Mouse (Mus musculus): Measurements from ENCODE around the gene Sulf2. TPM values are rescaled to one million over a fixed set of nuclear protein-coding genes. Genes with fewer than 3 reads are reported as not detected.

Sulf2 gene
- total RNA-seq, 2 experiments from 2014 or later = 104 to 114 TPM

DNA sequence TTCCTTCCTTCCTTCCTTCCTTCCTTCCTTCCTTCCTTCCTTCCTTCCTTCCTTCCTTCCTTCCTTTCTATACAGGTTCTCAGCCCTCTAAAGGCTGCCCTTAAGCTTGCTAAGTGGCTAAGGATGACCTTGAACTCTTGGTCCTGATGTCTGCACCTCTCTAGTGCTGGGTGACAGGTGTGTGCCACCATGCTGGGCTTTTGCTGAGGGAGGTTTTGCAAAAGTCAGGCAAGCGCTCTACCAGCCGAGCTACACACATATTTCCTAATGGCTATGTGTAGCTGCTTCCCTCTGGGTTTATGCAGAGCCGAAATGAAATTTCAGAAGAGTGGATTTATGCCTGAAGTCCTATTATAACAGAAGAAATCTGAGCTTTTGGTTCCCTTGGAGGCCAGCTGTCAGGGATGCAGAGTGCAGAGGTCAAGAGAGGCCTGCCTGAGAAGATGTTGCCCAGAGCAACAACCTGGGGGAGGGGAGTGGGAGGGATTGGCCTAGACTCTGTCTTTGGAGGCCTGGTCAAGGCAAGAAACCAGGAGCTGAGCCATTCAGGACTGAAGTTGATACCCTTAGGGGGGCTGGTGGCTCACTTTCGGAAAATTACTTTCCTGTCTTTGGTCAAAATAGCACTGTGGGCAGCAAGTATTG lies 24.1 kb upstream of the Sulf2 start:
- intact Hi-C loops (cut with DNase I) = no loop called here
- no peak for DNase-seq (ENCODE audit: low spot score in 2 of 2)

DNA sequence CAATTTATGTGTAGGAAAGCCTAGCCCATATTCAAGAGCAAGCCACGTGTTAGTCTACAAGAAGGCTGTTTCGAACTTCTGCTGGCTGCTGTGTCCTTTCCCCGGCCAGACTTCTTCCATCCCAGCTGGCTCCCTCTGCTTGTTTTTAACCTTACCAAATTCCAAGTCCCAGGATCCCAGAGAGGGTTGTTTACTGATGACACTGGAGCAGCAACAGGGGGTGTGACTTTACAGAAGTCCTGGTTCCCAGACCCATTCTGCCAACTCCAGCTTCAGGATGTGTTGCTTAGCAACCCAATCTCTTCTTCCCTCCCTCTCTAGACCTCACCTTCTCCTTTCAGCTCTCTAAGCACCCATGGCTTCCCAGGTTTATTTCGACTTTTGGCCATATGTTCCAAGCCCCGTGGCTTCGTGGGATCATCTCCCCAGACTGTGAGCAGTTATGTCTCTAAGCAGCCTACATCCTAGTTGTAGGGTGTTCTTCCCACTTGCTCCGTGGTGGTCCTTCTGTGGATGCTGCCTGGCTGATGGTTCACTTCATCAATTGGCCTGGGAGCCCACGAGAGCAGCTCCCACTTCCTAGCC lies 20.2 kb upstream of the Sulf2 start:
- intact Hi-C loops (cut with DNase I) = no loop called here
- no peak for DNase-seq (ENCODE audit: low spot score in 2 of 2)

DNA sequence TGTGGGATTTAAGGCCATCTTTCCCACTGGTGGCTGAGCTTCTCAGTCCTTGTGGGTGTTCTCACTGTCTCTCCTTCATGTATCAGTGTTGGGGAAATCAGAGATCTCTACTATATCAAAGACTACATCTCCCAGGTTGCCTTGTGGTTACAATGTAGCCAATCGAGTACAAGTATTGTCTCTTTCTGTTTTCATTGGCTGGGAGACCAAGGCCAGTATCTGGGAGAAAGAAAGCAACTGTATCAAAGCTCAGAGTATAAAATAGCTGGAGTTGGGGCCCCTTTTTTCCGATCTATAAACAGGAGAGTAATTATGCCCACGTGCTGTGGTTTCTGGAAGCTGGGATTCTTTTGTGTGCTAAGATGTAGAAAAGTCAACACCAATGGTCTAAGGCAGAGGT lies 19.7 kb upstream of the Sulf2 start:
- intact Hi-C loops (cut with DNase I) = no loop called here
- peak in 1 of 2 experiments; percentile 63 for DNase-seq (ENCODE audit: low spot score in 2 of 2)

DNA sequence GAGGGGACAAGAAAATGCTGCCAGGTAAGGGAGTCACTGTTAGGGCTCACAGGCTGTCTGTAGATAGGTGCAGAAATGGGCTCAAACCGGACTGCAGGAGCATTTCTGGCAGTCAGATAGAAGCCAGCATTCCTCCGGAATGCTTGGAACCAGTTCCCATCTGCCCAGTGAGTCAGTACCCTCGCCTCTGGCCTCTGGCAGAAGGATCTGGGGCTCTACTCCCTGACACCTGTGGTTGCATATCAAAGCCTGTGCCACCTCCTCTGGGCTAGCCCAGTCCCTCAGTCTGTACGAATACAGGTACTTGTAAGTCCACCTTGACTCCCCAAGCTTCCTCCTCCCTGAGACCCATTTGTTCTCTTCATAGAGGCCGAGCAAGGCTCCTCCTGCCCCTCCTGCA lies 17.7 kb upstream of the Sulf2 start:
- intact Hi-C loops (cut with DNase I) = no loop called here
- no peak for DNase-seq (ENCODE audit: low spot score in 2 of 2)

DNA sequence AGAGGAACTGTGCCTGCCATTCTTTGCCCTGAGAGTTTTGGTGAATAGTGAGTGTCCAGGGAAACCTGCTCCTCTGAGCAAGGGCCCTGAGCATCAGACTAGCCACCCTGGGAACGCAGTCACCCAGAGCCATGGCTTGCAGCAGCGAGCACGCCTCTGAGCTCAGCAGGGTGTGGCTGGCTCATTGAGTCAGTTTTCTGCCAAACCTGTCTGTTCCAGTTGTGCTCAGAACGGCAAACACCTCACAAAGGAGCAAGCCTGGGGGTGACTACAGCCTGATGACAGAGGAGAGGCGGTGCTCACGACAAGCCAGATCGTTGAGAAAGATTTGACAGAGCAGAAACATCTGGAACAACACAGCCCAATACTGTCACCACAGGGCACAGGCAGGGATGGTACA lies 14.7 kb upstream of the Sulf2 start:
- intact Hi-C loops (cut with DNase I) = no loop called here

DNA sequence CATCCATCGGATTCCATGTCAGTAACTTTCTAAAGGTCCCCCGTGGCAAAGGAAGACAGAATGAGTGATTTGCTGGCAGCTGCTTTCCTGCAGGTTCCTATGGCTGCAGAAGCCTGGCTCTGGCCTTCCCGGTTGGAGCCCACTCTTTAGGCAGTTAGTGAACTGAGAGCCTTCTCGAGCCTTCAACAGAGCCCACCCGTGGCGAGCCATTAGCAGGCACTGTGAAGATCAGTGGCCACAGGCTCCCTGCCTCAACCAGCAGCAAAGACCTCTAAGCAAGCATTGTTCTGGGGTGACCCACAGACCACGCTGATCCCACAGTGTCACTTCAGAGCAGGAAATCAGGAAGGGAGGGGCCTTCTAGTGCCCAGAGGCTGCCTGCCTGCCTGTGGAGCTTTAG lies 13.4 kb upstream of the Sulf2 start:
- intact Hi-C loops (cut with DNase I) = no loop called here
- DNase-seq (ENCODE audit: low spot score in 2 of 2) = no peak

More for the DNA sequence above, 14.7 kb upstream of the Sulf2 start:
- no peak for DNase-seq (ENCODE audit: low spot score in 2 of 2)

DNA sequence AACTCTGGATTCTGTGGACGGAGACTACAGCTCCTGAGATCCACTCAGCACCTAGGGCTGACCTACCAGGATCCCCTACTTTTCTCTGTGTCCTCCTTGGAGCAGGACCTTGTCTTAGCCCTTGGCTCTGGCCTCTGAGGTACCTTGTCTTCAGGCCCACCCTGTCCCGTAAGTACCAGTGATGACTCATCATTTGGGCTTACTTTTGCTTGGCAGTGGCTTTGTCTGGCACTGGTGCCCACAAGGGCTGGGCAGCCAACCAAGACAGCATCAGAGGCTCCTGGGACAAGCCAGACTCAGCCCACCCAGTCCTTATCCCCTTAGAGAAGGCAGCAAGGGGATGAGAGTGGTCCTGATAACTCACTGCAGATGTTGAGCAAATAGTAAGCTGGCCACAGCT lies 11.9 kb upstream of the Sulf2 start:
- intact Hi-C loops (cut with DNase I) = no loop called here
- DNase-seq (ENCODE audit: low spot score in 2 of 2) = no peak

DNA sequence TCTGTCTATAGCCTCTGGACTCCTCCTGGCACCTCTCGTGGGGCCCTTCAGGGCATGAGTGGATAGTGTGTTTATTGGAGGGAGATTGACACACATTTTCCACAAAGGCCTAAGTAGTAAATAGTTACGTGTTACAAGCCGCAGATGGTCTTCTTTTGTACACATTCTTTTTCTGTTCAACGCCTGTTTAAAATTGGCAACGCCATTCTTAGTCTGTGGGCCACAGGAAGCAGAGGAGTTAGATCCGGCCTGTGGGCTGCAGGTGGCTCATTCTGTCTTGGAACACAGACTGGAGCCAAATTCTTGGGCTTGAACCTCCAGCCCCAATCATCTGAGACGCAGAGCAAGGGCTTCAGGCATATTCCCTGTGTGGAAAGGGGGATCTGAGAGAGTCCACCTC lies 9.9 kb upstream of the Sulf2 start:
- DNase-seq (ENCODE audit: low spot score in 2 of 2) = peak in 1 of 2 experiments; percentile 78

DNA sequence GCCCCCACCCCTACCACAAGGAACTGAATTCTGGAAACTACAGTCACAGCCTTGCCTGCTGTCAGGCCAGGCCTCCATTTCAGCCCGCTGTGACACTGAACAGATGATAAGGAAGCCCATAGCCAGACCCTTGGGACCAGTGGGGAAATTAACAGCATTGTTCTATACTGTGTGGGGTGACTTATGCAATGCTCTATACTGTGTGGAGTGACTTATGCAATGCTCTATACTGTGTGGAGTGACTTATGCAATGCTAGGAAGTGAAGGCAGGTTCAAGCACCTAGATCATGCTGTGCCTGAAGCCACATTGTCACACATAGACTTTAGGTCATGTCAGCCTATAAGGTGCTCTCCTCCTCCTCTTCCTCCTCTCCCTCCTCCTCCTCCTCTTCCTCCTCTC lies 9.1 kb upstream of the Sulf2 start:
- intact Hi-C loops (cut with DNase I) = no loop called here
- no peak for DNase-seq (ENCODE audit: low spot score in 2 of 2)

More for the DNA sequence above, 9.9 kb upstream of the Sulf2 start:
- intact Hi-C loops (cut with DNase I) = no loop called here

DNA sequence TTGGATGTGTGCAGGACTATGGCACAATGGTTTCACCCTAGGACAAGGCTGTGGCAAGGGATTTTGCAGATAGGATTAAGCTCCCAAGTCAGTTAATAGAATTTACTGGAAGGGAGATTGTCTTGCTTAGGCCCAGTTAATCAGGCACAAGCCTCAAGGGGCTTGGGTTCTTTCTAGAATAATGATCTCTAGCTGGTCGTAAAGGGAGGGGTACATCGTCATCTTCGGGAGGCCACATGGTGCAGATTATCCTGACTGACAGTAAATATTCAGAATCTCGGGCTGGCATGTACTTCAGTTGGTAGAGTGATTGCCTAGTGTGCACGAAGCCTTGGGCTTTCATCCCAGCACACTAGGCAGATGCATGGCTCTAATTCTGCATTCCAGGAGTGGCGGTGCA lies 8.5 kb upstream of the Sulf2 start:
- DNase-seq (ENCODE audit: low spot score in 2 of 2) = no peak
- intact Hi-C loops (cut with DNase I) = no loop called here

DNA sequence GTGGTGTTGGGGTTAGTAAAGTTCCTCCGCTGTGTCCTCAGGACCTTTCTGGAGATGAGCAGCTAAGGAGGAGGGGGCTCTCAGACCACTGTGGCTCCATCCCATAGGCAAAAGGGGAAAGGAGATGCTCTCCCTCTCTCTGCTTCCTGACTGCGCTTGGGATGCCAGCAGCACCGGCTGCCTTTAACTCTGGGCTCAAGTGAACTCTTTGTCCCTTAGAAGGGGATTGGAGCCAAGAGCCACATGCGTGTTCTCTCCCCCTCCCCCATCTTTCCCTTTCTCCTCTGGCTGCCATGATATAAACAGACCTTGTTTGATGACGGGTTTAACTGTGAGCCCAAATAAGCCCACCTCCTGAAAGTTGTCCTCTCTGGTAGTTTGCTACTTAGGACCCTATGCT lies 7.8 kb upstream of the Sulf2 start:
- DNase-seq (ENCODE audit: low spot score in 2 of 2) = no peak
- intact Hi-C loops (cut with DNase I) = no loop called here

DNA sequence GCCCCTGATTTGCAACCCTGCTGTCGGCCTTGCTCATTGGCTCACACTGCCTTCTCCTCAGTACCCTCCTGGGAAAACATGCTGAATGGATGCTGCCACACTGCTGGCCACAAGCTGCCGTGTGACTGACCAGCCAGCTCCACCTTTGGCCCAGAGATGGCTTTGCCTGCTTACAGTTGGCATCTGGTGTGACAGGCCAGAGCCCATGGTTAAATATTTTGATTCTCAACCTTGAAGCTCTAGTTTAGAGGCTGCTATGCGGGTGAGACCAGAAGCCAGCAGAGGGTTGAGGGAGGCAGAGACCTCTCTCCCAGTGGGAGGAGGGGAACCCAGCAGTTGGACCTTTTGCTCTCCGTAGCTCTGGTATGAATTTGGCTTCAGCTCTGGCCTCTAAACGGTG lies 6.7 kb upstream of the Sulf2 start:
- no peak for DNase-seq (ENCODE audit: low spot score in 2 of 2)
- intact Hi-C loops (cut with DNase I) = no loop called here

DNA sequence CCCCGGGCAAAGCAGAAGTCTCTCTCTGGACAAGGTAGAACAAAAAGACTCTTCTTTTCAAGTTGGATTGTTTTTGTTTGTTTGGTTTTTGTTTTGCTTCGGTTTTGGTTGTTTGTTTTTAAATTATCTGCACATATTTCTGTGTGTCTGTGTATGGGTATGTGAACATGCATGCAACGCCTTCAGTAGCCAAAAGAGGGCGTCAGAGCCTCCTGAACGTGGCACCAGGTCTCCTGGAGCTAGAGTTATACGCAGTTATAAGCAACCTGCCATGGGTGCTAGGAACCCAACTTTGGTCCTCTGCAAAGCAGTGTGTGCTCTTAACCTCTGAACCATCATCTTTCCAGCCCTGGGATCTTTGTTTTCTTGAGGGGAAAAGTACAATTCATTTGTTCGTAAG lies 3.8 kb upstream of the Sulf2 start:
- DNase-seq (ENCODE audit: low spot score in 2 of 2) = no peak
- intact Hi-C loops (cut with DNase I) = loop anchor here (5.0 kb wide), 3 partner anchors 88 to 258 kb away; no protein-coding TSS in a partner anchor

DNA sequence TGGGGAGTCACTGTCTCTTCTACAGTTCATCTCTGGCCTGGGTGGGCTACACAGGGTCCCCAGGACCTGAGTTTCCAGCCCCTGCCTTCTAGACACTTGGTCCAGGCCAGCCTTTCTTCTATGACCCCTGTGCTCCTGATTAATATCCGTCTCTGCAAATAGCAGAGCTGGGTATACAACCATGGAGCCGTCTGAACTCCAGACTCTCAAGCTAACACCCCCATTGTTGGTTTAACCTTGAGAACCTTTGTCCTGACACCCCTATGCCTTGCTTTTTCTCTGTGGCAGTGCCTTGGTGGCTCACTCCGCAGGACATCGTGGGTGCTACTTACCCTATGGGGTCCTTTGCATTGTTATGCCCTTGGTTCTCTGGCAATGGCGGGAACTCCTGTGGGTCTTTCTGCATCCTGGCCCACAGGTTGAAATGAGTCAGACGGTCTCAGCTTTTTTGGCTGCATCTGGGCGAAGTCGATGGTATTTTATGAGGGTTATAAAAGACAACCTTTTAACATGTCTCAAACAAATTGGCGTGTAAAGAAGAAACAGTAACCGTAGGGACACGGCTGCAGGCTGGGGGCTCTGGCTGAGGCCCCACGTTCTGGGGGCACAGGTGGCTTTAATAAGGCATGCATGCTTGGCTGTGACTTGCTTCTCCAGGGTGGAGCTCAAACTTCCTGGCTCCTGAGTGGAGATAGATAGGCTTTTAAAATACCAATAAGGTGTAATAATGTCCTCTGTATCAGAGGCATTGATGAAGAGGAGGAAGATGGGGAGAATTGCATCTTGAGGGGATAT lies 2.5 kb upstream of the Sulf2 start:
- intact Hi-C loops (cut with DNase I) = loop anchor here (5.0 kb wide), 3 partner anchors 89 to 259 kb away; no protein-coding TSS in a partner anchor

DNA sequence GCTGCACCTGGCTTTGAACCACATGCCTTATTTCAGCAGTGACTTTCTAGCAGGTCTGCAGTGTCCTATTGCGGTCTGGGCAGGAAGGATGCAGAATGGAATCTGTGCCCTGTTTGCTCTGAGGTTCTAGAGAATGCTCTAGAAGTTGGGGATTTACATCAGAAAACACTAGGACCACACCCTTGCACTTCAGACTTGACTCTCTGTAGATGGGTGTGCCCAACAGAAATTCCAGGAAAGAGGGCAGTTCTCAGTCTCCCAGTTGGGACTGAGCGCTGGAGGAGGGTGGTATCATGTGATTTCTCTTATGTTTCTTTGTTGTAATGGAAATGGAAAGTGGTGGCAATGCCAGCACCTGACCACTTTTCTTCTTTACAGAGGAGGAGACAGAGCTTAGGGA lies 1.7 kb upstream of the Sulf2 start:
- intact Hi-C loops (cut with DNase I) = loop anchor here (5.0 kb wide), 3 partner anchors 90 to 260 kb away; no protein-coding TSS in a partner anchor
- no peak for DNase-seq (ENCODE audit: low spot score in 2 of 2)

More for the DNA sequence above, 2.5 kb upstream of the Sulf2 start:
- no peak for DNase-seq (ENCODE audit: low spot score in 2 of 2)

DNA sequence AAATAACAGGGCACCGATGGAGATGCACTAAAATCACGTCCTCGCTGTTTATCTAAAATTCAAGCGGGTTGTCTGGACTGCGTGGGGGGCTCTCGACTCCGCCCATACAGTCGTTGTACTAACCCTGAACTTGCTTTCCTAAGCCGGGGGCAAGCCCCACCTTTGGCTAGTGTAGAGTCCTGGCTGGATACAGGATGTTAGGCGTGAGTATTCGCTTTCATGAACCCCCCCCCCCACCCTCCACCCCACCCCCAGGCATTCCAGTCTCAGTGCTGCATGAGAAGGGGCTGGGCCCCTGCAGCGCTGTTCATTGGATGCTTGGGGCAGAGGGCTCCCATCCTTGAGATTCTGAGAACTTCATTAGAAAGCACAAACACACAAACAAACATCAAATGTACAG lies 659 bp upstream of the Sulf2 start:
- intact Hi-C loops (cut with DNase I) = loop anchor here (5.0 kb wide), 3 partner anchors 91 to 261 kb away; no protein-coding TSS in a partner anchor
- no peak for DNase-seq (ENCODE audit: low spot score in 2 of 2)

DNA sequence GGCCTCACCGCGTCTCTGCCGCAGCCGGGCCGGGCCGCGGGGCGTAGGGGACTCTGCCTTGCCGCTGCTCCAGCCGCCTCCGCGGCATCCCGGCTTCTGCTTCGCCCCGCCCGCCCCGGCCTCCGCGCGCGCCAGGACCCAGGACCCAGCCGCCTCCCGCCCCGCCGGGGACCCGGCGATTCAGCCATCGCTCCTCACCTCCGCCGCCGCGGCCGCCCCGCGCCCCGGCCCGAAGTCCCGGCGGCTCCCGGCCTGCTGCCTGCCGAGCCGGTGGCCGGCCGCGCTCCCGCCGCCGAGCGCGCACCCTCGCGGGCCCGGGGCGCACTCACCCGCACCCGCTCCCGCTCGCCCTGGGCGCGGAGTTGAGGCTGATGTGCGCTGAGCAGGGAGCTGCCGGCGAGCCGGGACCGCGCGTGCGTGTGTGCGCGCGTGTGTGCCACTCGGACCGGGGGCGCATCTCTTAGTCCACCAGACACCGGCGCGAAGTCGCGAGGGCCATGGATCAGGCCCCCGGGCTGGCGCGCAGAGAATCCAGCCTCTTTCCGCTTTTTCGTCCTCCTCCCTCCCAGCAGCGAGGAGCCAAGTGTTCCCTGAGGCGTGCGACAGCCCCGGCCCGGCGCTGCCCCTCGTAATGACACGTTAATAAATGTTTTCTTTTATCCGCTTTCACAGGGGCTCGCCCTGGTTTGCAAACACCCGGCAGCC lies 562 bp downstream of the Sulf2 start:
- peak; percentile 42 to 51 for DNase-seq (ENCODE audit: low spot score in 2 of 2)
- intact Hi-C loops (cut with DNase I) = loop anchor here (1.0 to 5.0 kb wide), 7 partner anchors 48 to 409 kb away; no protein-coding TSS in a partner anchor

DNA sequence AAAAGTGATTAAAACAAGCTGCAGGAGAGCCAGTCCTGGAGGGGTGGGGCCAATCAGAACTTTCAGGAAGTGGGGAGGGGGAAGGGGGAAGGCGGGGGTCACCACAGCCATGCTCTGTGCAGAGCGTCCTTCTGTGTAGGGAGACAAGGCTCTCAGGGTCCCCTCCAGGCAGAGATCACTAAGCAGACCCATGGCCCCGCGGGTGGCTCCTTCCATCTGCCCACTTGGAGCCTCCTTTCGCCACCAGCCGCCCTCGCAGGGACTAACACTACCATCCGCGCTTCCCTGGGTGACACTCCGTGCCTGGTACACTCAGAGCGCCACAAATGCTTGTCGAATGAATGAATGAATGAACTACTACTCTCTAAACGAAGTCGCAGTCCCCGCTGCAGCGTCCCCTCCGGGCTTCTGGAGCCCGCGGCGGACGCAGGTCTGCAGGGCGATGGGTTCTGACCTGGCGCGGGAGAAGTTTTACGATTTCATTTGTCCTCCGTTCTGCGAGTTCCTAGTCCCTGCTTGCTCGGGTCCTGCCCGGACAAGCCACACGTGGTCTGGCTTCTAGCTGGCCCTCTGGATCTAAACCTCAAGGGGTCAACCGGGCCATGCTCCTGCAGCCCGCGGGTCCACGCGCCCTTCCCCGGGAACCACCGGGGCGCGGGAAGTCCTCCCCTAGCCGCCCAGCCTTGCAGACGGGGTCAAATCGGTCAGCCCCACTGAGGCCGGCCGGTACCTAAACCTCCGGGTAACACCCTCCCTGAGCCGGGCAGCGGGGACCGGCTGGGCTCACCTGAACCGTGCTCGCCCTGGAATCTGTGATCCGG lies 1.4 kb downstream of the Sulf2 start:
- no peak for DNase-seq (ENCODE audit: low spot score in 2 of 2)
- intact Hi-C loops (cut with DNase I) = loop anchor here (2.0 to 5.0 kb wide), 2 partner anchors 47 to 279 kb away; no protein-coding TSS in a partner anchor

DNA sequence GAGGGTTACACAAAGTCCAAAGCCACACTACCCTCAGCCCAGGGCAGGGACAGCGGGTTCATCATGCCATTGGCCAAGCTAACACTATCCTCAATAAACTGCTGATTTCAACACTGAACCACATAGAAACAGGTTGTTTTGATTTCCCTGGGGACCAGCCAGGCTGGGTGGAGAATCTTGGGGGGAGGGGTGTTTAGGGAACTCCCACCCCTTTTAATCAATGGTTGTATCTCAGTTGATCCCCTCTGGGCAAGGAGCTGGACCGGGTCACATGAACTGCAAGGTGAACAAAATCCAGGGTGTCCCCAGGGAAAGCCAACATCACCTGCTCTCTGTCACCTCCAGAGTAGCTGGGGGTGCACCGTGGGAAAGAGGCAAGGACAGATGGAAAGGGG lies 2.1 kb downstream of the Sulf2 start:
- DNase-seq (ENCODE audit: low spot score in 2 of 2) = no peak
- intact Hi-C loops (cut with DNase I) = loop anchor here (5.0 kb wide), 1 partner anchor 46 kb away; no protein-coding TSS in a partner anchor

Measured in left cerebral cortex, postnatal 25 days (tissue).